Mouse (Mus musculus) frontal cortex, adult (tissue): Measurements from ENCODE around the gene Smap2.

ENCODE experiments used
- ATAC-seq: cut with Nextera tagmentation; 2 replicates; pipeline ENCODE4 v1.9.2; 2017; ENCODE audit warnings: mild to moderate bottlenecking, moderate library complexity, mixed read lengths; ENCODE audit not compliant: low TSS enrichment

Smap2 gene

DNA sequence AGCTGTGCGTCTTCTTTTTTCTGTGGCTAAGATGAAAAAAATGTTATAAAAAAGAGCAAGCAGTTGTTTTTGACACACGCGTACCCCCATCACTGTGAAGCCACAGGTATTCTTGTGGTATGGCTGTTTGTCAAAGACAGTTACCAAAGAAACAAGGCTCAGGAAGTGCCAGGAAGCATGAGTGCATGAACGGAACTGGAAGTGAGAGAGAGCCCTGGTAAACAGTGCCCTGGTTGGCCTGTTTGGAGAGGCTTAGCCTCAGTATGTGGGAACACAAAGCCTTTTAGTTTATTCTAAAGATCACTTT is 41.7 kb downstream of the Smap2 start:
- no peak for ATAC-seq

DNA sequence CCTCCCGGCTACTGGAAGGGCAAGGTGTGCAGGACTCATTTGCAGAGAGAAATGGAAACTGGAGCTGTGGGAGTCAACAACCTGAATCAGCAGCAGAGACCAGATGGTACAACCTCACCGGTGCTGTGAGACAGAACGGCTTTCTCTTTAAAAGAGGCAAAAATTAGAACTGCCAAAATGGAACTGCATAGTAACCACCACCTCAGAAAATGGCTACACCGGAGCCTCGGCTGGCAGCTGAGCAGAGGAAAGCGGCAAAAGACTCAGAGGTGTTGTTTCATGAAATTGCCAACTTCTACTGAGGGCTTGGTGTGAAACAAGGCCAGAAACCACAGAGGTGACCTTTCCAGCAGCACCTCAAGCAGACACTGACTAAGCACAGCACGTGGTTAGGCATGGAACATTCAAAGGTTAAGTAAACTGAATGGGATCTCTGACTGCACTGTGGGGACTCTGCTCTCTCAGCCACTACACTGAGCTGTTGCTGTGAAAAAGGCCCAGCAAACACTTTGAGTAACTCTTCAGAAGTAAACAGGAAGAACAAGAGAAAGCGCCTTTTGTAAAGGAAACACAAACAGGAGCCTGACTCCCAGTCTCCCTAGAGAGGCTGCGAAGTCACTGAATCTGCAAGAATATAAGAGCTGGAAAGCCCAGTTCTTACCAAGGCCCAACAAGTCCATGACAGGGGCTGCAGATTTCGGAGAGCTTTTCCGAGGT is 42.2 kb downstream of the Smap2 start:
- peak; percentile 81 for ATAC-seq

DNA sequence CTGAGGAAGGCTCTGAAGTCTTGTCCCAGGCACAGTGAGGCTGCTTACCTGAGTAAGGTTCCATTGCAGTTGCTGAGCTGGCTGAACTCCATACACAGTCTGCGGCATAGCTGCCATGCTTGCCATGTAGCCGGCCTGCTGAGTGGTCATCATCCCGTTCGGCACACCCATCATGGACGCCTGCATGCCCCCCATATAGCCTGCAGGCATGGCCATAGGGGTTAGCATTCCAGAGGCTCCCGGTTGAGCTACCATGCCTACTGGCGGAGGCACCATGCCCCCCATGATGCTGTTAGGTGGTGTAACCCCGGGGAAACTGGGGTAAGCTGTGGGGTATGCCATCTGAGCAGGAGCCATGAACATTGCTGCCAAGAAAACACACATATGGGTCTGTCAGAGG is 45.2 kb downstream of the Smap2 start:
- no peak for ATAC-seq

DNA sequence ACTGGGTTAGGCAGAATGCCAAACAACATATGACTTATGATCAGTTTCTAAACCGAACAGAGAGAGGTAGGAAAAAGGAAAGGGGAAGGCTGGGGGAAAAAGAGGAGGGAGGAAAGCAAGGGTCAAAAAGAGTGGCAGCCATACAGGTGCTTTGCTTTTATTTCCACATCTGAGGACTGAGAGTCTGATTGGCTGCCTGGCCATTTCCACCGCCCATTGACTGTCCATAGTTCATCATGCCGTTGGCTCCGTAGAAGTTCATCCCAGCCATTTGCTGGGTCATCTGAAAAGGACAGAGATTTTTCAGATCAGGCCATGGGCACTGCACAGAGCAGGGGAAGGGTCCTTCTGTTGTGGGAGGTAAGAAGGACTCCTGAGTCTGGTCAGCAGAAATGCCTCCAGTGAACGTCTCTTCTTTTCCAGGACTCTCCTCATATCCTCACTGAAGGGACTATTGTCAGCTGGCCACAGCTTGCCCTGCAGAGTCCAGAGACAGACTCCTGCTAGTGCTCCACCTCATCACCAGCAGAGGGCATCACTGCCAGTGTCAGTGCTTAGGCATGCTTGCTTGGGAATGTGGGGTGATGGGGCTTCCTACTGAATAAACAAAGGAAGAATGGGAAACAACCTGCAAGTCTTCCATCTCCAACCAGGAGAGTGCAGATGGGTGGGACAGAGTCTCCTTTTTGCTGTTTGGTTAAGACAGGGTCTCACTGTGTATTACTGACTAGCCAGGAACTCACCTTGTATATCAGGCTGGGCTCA is 47.5 kb downstream of the Smap2 start:
- ATAC-seq: peak; percentile 64

GRCm38 (mm10) chr4:120968486-120968885 is 48.6 kb downstream of the Smap2 start:
- no peak for ATAC-seq

DNA sequence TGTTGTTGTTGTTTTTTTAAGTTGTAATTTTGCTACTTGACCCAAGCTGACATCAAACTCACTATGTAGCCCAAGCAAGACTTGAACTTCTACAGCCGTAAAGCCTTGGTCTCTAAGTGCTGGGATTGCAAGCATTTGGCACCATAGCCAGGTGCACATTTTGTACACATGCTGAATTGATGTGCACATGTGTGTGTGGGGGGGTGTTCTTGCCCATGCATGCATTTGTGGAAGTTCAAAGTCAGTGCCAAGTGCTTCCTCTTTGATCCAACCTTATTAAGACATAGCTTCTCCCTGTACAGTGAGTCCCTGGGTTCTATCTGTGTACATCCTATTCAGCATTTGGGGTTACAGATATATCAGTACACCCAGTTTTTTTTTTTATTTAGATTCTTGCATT is 61.5 kb downstream of the Smap2 start:
- no peak for ATAC-seq

GRCm38 (mm10) chr4:120953667-120954066 is 63.4 kb downstream of the Smap2 start:
- no peak for ATAC-seq

- no peak for ATAC-seq
These were observed 64.0 kb downstream of the Smap2 start for GRCm38 (mm10) chr4:120953038-120953437.

DNA sequence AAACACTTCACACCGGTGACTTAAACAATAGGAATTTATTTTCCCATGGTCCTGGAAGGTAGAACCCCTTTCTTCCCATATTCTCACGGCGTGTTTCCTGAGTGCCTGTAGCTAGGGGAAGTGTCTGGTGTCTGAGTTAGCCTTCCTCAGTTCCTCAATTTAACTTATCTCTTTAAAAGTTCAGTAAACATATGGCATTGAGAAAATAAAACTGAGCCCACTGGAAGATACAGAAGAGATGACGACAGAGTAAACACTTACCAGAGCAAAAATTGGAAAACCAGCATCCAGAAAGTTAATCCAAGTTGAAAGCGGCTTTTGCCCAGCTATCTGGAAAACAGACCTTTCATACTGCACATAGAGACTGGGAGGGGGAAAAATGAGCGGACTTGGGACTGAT is 64.9 kb downstream of the Smap2 start:
- no peak for ATAC-seq

DNA sequence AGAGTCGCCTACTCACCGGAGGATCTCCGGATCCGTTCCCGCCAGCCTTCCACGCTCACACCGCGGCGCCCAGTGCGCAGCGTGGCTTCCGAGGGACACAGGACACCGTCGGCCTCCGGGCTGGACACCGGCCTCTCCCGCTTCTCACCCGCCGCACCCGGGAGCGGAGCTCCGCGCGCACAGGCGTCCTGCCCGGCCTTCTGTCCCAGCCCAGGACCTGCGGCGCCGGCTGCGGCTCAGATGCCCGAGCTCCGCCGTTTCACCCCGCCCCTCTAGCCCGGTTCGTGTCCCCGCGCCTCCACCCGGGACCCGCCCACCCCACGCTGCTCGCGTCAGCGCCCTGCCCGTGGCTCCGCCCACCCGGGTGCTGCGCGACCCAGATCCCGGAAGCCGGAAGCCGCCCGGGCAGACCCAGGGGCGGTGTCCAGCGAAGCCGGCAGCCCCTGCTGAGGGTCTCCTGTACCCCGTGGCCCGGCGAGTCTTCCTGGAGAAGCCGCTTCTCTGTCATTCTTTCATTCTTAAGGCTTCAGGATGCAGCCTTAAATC is 65.5 kb downstream of the Smap2 start, which contains the start of gene Zfp69:
Gene Zfp69, minus strand, starts transcription at position 272 of the 546 bp plus-strand sequence.
- peak; percentile 95 for ATAC-seq

DNA sequence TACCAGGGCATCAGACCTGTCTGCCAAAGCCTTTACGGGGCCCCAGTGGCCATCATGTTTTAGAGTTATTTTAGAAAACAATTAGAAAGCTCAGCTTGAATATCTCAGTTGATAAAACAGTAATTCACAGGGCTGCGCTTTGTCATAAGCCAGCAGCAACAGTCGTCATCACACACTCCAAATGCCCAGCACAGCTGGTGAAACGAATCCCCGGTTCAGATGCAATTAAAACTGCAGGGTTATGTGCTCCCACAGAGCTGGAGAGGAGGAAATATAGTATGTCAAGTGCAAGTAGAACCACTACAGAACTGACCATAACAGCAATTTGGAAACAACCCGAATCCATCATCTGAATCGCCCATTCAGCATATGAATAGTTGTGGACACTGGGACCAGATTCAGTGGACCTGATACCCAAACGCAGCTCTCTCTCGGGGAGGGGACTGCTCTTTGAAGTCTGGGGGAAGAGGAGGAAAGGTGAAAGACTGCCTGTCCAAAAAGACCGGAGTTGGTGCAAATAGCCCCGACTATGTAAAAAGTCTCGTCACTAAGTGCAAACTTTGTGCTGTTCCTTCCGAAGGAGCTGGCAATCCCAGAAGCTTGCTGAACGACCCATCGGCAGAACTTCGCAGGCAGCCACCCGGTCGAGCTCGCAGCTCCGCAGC is 66.2 kb downstream of the Smap2 start:
- no peak for ATAC-seq

GRCm38 (mm10) chr4:120948938-120949337 is 68.1 kb downstream of the Smap2 start:
- no peak for ATAC-seq

GRCm38 (mm10) chr4:120935006-120935405 is 82.0 kb downstream of the Smap2 start:
- ATAC-seq: no peak

DNA sequence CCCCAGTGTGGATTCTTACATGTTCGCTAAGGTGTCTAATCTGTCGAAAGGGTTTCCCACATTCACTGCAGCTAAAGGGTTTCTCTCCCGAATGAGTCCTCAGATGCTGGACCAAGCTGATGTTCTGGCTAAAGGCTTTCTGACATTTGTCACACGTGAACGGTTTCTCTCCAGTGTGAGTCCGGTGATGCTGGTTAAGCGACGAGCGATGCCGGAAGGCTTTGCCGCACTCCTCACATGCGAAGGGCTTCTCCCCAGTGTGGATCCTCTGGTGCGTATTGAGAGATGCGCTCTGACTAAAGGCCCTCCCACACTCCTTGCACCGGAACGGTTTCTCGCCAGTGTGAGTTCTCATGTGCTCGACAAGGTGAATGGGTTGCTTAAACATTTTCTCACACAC is 86.3 kb downstream of the Smap2 start:
- no peak for ATAC-seq

DNA sequence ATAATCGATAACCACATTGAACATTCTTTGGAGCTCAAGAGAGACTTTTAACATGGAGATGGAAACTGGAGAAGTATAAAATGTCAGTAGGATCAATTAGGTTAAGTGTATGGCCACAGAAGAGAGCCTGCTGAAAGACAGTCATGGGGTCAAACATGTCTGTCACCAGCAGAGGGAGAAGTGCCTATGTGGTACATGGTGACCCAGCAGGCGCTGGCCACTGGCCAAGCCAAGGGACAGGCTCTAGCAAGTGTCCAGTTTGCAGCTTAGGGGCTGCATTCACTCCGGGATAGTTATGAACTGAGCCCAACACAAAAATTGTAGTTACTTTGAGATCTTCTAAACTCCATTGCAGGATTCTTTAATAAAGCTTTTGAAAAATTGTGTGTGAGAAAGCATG is 88.4 kb downstream of the Smap2 start:
- ATAC-seq: no peak

- ATAC-seq: 0 out of 2 replicates have a peak, but pooled peaks have one; percentile 53
These were observed 91.7 kb downstream of the Smap2 start for GRCm38 (mm10) chr4:120925386-120925785.

DNA sequence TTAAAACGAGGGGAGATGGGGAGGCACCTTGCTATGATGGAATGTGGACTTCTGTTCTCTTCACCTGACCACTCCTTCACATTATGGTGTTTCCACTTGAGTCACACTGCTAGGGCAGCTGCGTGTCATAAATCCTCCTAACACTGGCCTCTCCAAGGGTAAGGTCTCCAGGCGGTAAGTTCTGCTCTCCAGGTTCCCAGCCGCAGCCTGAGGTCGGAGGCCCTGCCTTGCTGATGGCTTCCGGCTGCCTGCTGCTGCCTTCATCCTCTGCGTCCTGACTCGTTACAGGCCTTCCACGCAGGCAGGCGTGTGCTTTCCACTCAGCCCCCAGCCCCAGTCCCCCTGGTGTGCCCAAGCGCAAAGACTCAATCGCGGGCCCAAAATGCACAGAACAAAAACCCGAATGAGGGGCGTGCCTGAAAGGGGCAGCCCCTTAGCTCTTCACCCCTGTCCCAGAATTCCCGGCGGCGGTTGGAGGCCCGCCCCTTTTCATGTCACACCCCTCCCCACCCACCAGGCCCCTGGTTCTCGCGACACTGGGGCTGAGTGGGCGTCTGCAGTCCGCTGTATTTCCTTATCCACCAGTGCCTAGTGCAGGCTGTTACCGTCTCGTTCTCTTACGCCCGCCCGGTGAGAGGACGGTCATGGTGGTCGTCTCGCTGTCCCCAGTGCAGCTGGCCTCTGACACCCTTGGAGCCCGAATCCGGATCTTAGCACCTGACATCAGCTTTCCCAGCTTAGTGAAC is 92.3 kb downstream of the Smap2 start, which contains the start of gene Exo5:
Gene Exo5, minus strand, starts transcription at position 464 of the 746 bp plus-strand sequence.
- peak; percentile 97 for ATAC-seq

DNA sequence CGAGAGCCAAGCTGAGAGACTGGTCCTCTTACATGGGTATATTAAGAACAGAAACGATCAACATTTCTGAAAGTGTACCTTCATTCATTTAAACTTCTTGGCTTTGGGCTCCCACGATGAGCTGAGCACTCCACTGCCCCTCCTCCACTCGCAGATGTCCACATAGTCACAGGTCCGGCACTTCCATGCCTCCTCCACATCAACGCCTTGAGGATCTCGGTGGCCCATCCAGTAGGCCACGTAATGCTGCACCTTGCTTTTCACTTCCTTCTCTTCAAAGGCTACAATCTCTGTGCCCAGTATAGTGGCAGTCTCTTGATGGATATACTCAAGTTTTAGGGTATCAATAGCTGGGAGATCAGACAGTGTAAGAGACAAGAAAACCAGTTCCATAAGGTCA is 95.6 kb downstream of the Smap2 start:
- ATAC-seq: no peak
